Mouse (Mus musculus): ENCODE results near the gene Plpp2.

Plpp2 gene

DNA sequence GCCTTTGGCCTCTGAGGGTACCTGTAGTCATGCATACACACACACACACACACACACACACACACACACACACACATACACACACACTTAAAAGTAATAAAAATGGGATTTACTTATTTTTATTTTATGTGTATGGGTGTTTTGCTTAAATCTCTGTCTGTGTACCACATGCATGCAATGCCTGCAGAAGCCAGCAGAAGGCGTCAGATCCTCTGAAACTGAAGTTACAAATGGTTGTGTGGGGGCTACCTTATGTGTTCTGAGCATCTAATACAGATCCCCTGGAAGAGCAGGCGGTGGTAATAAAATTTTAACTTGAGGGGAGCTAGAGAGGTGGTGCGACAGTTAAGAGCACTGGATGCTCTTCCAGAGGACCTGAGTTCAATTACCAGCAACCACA lies 5.5 kb downstream of the Plpp2 start:
- DNase-seq (ENCODE audit: low spot score), result no peak

GRCm38 (mm10) chr10:79527453-79527845 lies 6.1 kb downstream of the Plpp2 start:
- DNase-seq (ENCODE audit: low spot score), result no peak

- DNase-seq (ENCODE audit: low spot score), result no peak
Measured at GRCm38 (mm10) chr10:79526661-79527452, 6.7 kb downstream of the Plpp2 start.

GRCm38 (mm10) chr10:79525456-79526325 lies 7.9 kb downstream of the Plpp2 start:
- DNase-seq (ENCODE audit: low spot score), result no peak

- no peak for DNase-seq (ENCODE audit: low spot score)
Measured at GRCm38 (mm10) chr10:79524433-79524832, 9.2 kb downstream of the Plpp2 start.

DNA sequence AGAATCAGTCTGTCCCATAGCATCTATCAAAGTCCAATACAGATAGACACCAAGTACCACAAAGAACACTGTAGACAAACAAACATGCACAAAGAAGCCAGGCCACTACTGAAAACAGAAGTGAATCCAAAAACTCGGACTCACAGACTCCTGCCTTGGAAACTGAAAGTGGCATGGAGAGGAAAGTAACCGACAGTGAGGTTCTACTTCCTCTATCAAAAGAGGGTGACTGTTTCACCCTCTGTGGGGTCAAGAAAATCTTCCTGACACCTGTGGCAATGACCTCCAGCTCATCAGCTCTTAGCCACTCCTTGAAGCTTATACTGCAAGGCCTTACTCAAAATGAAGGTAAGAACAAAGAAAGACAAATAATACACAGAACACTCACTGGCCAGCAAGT lies 26.9 kb downstream of the Plpp2 start:
- no peak for DNase-seq (ENCODE audit: low spot score)

- DNase-seq (ENCODE audit: low spot score), result no peak
Measured at GRCm38 (mm10) chr10:79502830-79503644, 30.6 kb downstream of the Plpp2 start.

- DNase-seq (ENCODE audit: low spot score), result no peak
Measured at GRCm38 (mm10) chr10:79496701-79497288, 36.8 kb downstream of the Plpp2 start.

DNA sequence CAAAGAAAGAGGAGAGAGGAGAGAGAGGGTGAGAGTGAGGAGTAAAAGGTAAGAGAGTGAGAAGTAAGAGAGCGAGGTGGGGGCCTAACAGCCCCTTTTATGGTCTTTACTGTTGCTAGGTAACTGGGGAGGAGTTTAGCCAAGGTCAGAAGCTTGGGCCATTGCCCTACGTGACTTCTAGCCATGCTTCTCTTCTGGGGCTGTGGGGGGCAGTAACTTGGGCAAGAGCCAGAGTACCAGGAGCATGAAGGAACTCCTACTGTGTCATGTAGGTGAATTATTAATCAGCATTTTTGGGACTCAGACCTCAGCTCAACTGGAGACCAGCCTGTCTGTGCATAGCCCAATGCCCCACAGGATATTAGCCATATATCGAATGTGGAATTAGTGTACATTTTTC lies 37.7 kb downstream of the Plpp2 start:
- no peak for DNase-seq (ENCODE audit: low spot score)

Measured in testis, postnatal 14 days (tissue).